Mouse (Mus musculus): ENCODE measurements around the gene Siah3.

GRCm38 (mm10) chr14:75410392-75410791, 45.4 kb upstream of the Siah3 start:
- TF ChIP-seq SRF (IDR thresholded peaks at IDR 0.05; ENCODE audit: control insufficient read depth, insufficient read length, low read depth) (no peak), POLR2A (IDR thresholded peaks at IDR 0.05; ENCODE audit: insufficient read length, low read depth) (no peak), POLR2AphosphoS2 (IDR thresholded peaks at IDR 0.05; ENCODE audit: insufficient read length, low read depth) (no peak), TCF3 (IDR thresholded peaks at IDR 0.05; ENCODE audit: insufficient read length, low read depth) (no peak), E2F4 (IDR thresholded peaks at IDR 0.05; ENCODE audit: insufficient read depth) (no peak), MAX (IDR thresholded peaks at IDR 0.05; ENCODE audit: low read depth) (no peak), USF1 (IDR thresholded peaks at IDR 0.05; ENCODE audit: low read depth) (no peak)

Measured in myocyte (in vitro differentiated cells).